9 mouse cellular contexts compared by ENCODE assay signal in the genomic region with DNA sequence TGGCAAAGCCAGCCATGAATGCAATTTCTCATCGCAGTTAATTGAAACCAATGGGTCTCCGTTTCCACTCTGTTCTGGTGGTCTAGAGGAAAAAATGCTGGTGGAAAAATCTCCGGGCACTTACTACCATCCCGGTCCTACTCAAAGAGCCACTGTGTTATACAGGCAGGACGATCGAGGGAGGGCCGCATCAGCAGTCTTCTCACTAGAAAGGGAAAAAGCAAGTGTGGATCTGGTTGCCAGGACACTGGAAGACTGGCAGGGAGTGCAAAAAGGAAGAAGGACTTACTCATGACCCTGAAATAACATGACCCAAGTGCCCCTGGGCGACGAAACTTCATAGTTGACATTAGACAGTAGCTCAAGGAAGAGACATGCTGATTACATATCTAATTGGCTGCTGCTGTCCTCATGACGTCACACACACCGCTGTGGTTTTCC.
DNase-seq lines count a peak whose midpoint lies in the region; ATAC-seq and TF ChIP-seq lines count a peak whose summit lies in the region.
"Had no signal": no experiment of that assay in that cellular context is flagged by ENCODE, and none has a peak within 500 bp of the region (broad histone marks: within the 10 kb centered on the region; RNA-seq: fewer than 3 reads in every experiment).

No protein-coding gene starts in this region.

- H3K4me1 ChIP-seq in hindbrain, embryonic 12.5 days: 0 out of 2 replicates have a peak, but pooled peaks cover 5% of the 10 kb centered on the region
- H3K4me1 ChIP-seq in hindbrain, embryonic 10.5 days (replicated peaks): no peaks in the 10 kb centered on the region
- H3K4me1 ChIP-seq in embryonic facial prominence, embryonic 12.5 days: peaks cover 6% of the 10 kb centered on the region; the same call in 1 of the 2 replicates
- H3K4me1 ChIP-seq in hindbrain, postnatal 0 days (ENCODE audit: insufficient read depth, low read length): no peaks in the 10 kb centered on the region; the same call in 1 of the 2 replicates
- peaks cover 8% of the 10 kb centered on the region; the same call in 1 of the 2 replicates for H3K4me1 ChIP-seq in lung, embryonic 14.5 days (ENCODE audit: insufficient read depth)

- DNase-seq in hindbrain, embryonic 10.5 days (ENCODE audit: low spot score): no peak
- peak; percentile 33 for DNase-seq in hindbrain, postnatal 0 days (ENCODE audit: low spot score)
- DNase-seq in lung, embryonic 14.5 days: peak; percentile 59
- DNase-seq in spleen, postnatal 14 days (ENCODE audit: low spot score in 2 of 2): no peak
- DNase-seq in right cerebral cortex, postnatal 25 days: no peak

- H3K27ac ChIP-seq in hindbrain, embryonic 12.5 days: peak overlapping the region; percentile 25; the same call in 1 of the 2 replicates
- H3K27ac ChIP-seq in hindbrain, embryonic 10.5 days: no peak overlapping the region
- H3K27ac ChIP-seq in embryonic facial prominence, embryonic 12.5 days: peak overlapping the region; percentile 77
- H3K27ac ChIP-seq in hindbrain, postnatal 0 days: peak overlapping the region; percentile 46; the same call in 1 of the 2 replicates
- H3K27ac ChIP-seq in lung, embryonic 14.5 days (ENCODE audit: low read depth): peak overlapping the region; percentile 69
- H3K27ac ChIP-seq: midbrain, embryonic 10.5 days had no signal

- peaks cover 3% of the 10 kb centered on the region; the same call in 1 of the 2 replicates for H3K27me3 ChIP-seq in hindbrain, embryonic 12.5 days
- H3K27me3 ChIP-seq in hindbrain, embryonic 10.5 days (ENCODE audit: insufficient read depth, poor library complexity, severe bottlenecking): 0 out of 2 replicates have a peak, but pooled peaks cover 2% of the 10 kb centered on the region
- no peaks in the 10 kb centered on the region for H3K27me3 ChIP-seq in embryonic facial prominence, embryonic 12.5 days
- peaks cover 6% of the 10 kb centered on the region; the same call in 1 of the 2 replicates for H3K27me3 ChIP-seq in hindbrain, postnatal 0 days (ENCODE audit: insufficient read depth, low read length)
- no peaks in the 10 kb centered on the region for H3K27me3 ChIP-seq in lung, embryonic 14.5 days (ENCODE audit: insufficient read depth, low read length)

- 64% methylated on average over 11 of the region's 11 CpGs for WGBS in hindbrain, embryonic 12.5 days
- 73% methylated on average over 11 of the region's 11 CpGs for WGBS in hindbrain, embryonic 10.5 days
- 51% methylated on average over 11 of the region's 11 CpGs for WGBS in embryonic facial prominence, embryonic 12.5 days
- 47% methylated on average over 11 of the region's 11 CpGs for WGBS in hindbrain, postnatal 0 days
- WGBS in lung, embryonic 14.5 days: 34% methylated on average over 11 of the region's 11 CpGs

- no peaks in the 10 kb centered on the region for H3K9me3 ChIP-seq in hindbrain, embryonic 12.5 days (replicated peaks)
- H3K9me3 ChIP-seq in hindbrain, embryonic 10.5 days: no peaks in the 10 kb centered on the region
- no peaks in the 10 kb centered on the region for H3K9me3 ChIP-seq in embryonic facial prominence, embryonic 12.5 days
- no peaks in the 10 kb centered on the region for H3K9me3 ChIP-seq in hindbrain, postnatal 0 days (ENCODE audit: low read length)
- H3K9me3 ChIP-seq in lung, embryonic 14.5 days (ENCODE audit: low read depth, low read length): no peaks in the 10 kb centered on the region

- no peak for ATAC-seq in hindbrain, embryonic 12.5 days (ENCODE audit: low FRiP score)
- no peak for ATAC-seq in embryonic facial prominence, embryonic 12.5 days (ENCODE audit: insufficient number of reproducible peaks, insufficient read depth, low FRiP score, low TSS enrichment)
- ATAC-seq in hindbrain, postnatal 0 days: peak; percentile 78; the same call in 1 of the 2 replicates
- ATAC-seq in lung, embryonic 14.5 days (ENCODE audit: insufficient read depth): peak; percentile 47; the same call in 1 of the 2 replicates
- no peak for ATAC-seq in frontal cortex, adult (ENCODE audit: low TSS enrichment)

- no peaks in the 10 kb centered on the region for H3K36me3 ChIP-seq in hindbrain, embryonic 12.5 days
- H3K36me3 ChIP-seq in hindbrain, embryonic 10.5 days: no peaks in the 10 kb centered on the region
- H3K36me3 ChIP-seq in embryonic facial prominence, embryonic 12.5 days: no peaks in the 10 kb centered on the region
- H3K36me3 ChIP-seq in hindbrain, postnatal 0 days (ENCODE audit: insufficient read depth, low read length): no peaks in the 10 kb centered on the region
- no peaks in the 10 kb centered on the region for H3K36me3 ChIP-seq in lung, embryonic 14.5 days (ENCODE audit: insufficient read depth)
- H3K36me3 ChIP-seq: midbrain, embryonic 10.5 days had no signal

- H3K4me2 ChIP-seq in hindbrain, embryonic 12.5 days (replicated peaks): no peak overlapping the region
- no peak overlapping the region for H3K4me2 ChIP-seq in embryonic facial prominence, embryonic 12.5 days (replicated peaks)
- no peak overlapping the region for H3K4me2 ChIP-seq in hindbrain, postnatal 0 days (ENCODE audit: low read depth, low read length)
- no peak overlapping the region for H3K4me2 ChIP-seq in lung, embryonic 14.5 days

- H3K9ac ChIP-seq in hindbrain, embryonic 12.5 days: no peak overlapping the region
- H3K9ac ChIP-seq in embryonic facial prominence, embryonic 12.5 days: no peak overlapping the region
- no peak overlapping the region for H3K9ac ChIP-seq in hindbrain, postnatal 0 days (replicated peaks; ENCODE audit: low read length)
- no peak overlapping the region; the same call in 1 of the 2 replicates for H3K9ac ChIP-seq in lung, embryonic 14.5 days

- TF ChIP-seq CTCF in hindbrain, postnatal 0 days (IDR thresholded peaks at IDR 0.05; ENCODE audit: low read depth): no peak
- TF ChIP-seq CTCF in lung, embryonic 14.5 days (IDR thresholded peaks at IDR 0.05; ENCODE audit: low read depth): no peak

- no peak overlapping the region for H3K4me3 ChIP-seq in hindbrain, embryonic 12.5 days
- no peak overlapping the region for H3K4me3 ChIP-seq in hindbrain, embryonic 10.5 days
- H3K4me3 ChIP-seq in embryonic facial prominence, embryonic 12.5 days: no peak overlapping the region
- no peak overlapping the region for H3K4me3 ChIP-seq in hindbrain, postnatal 0 days (ENCODE audit: low read length)
- no peak overlapping the region for H3K4me3 ChIP-seq in lung, embryonic 14.5 days (ENCODE audit: low read depth, low read length)
- H3K4me3 ChIP-seq: midbrain, embryonic 10.5 days had no signal

Comparison
In these comparisons a context has a peak if more than half of its experiments do, and no peak if none do; other contexts are left out.
1. ATAC-seq: peak in hindbrain, postnatal 0 days (single experiment) and lung, embryonic 14.5 days (single experiment); none in hindbrain, embryonic 12.5 days (single experiment), embryonic facial prominence, embryonic 12.5 days (single experiment) and frontal cortex, adult (single experiment).
2. DNase-seq: peak in hindbrain, postnatal 0 days (single experiment) and lung, embryonic 14.5 days (single experiment); none in hindbrain, embryonic 10.5 days (single experiment), spleen, postnatal 14 days (0 of 2) and right cerebral cortex, postnatal 25 days (single experiment).